Mouse (Mus musculus): ENCODE results near the gene Rps6kl1. TPM values are rescaled to one million over a fixed set of nuclear protein-coding genes. Genes with fewer than 3 reads are reported as not detected.

Gene Rps6kl1
- polyA plus RNA-seq, 1 experiment from 2014 or later: 1.4 TPM

GRCm38 (mm10) chr12:85174016-85174415, 23.0 kb upstream of the Rps6kl1 start:
- no peak overlapping the region for H3K27ac ChIP-seq
- H3K27me3 ChIP-seq: no peaks in the 10 kb centered on the region
- ATAC-seq (ENCODE audit: borderline replicate concordance, extremely low read depth, low FRiP score, low TSS enrichment): no peak
- H3K9ac ChIP-seq: no peak overlapping the region
- no peak overlapping the region for H3K4me3 ChIP-seq
- H3K4me1 ChIP-seq: peaks cover 65% of the 10 kb centered on the region
- 43% methylated on average over 7 of the region's 7 CpGs for WGBS
- 0 out of 2 replicates have a peak overlapping the region, but pooled peaks have one; percentile 80 for H3K4me2 ChIP-seq
- no peaks in the 10 kb centered on the region for H3K36me3 ChIP-seq
- H3K9me3 ChIP-seq: no peaks in the 10 kb centered on the region

GRCm38 (mm10) chr12:85170948-85171307, 19.9 kb upstream of the Rps6kl1 start:
- no peak for ATAC-seq (ENCODE audit: borderline replicate concordance, extremely low read depth, low FRiP score, low TSS enrichment)
- Histone ChIP-seq H3K27me3 (no peaks in the 10 kb centered on the region), H3K9ac (no peak overlapping the region), H3K9me3 (no peaks in the 10 kb centered on the region), H3K4me2 (no peak overlapping the region), H3K27ac (no peak overlapping the region), H3K36me3 (no peaks in the 10 kb centered on the region), H3K4me1 (peaks cover 47% of the 10 kb centered on the region), H3K4me3 (no peak overlapping the region)
- WGBS: 62% methylated on average over 3 of the region's 3 CpGs

- Histone ChIP-seq H3K4me1 (peaks cover 42% of the 10 kb centered on the region), H3K9ac (no peak overlapping the region), H3K36me3 (no peaks in the 10 kb centered on the region), H3K4me2 (no peak overlapping the region), H3K27ac (no peak overlapping the region), H3K9me3 (no peaks in the 10 kb centered on the region), H3K4me3 (no peak overlapping the region), H3K27me3 (no peaks in the 10 kb centered on the region)
- ATAC-seq (ENCODE audit: borderline replicate concordance, extremely low read depth, low FRiP score, low TSS enrichment): no peak
- 78% methylated on average over 11 of the region's 11 CpGs for WGBS
Measured at GRCm38 (mm10) chr12:85170284-85170947, 19.4 kb upstream of the Rps6kl1 start.

GRCm38 (mm10) chr12:85169877-85170276, 18.8 kb upstream of the Rps6kl1 start:
- Histone ChIP-seq H3K4me1 (peaks cover 37% of the 10 kb centered on the region), H3K27me3 (no peaks in the 10 kb centered on the region), H3K4me2 (peak overlapping the region; percentile 22; the same call in 1 of the 2 replicates), H3K9ac (no peak overlapping the region), H3K27ac (no peak overlapping the region), H3K4me3 (no peak overlapping the region), H3K9me3 (no peaks in the 10 kb centered on the region), H3K36me3 (no peaks in the 10 kb centered on the region)
- 0 out of 2 replicates have a peak, but pooled peaks have one; percentile 6 for ATAC-seq (ENCODE audit: borderline replicate concordance, extremely low read depth, low FRiP score, low TSS enrichment)
- 52% methylated on average over 3 of the region's 3 CpGs for WGBS

GRCm38 (mm10) chr12:85169117-85169858, 18.2 kb upstream of the Rps6kl1 start:
- Histone ChIP-seq H3K4me2 (peak overlapping the region; percentile 22; the same call in 1 of the 2 replicates), H3K27me3 (no peaks in the 10 kb centered on the region)

GRCm38 (mm10) chr12:85166631-85167030, 15.6 kb upstream of the Rps6kl1 start:
- Histone ChIP-seq H3K4me3 (no peak overlapping the region), H3K36me3 (no peaks in the 10 kb centered on the region), H3K4me1 (peaks cover 10% of the 10 kb centered on the region), H3K27me3 (no peaks in the 10 kb centered on the region), H3K9me3 (no peaks in the 10 kb centered on the region), H3K9ac (no peak overlapping the region), H3K27ac (no peak overlapping the region), H3K4me2 (no peak overlapping the region)
- 87% methylated on average over 9 of the region's 9 CpGs for WGBS
- ATAC-seq (ENCODE audit: borderline replicate concordance, extremely low read depth, low FRiP score, low TSS enrichment): no peak

More at GRCm38 (mm10) chr12:85169117-85169858, 18.2 kb upstream of the Rps6kl1 start:
- no peak overlapping the region for H3K9ac ChIP-seq
- no peak overlapping the region for H3K4me3 ChIP-seq
- ATAC-seq (ENCODE audit: borderline replicate concordance, extremely low read depth, low FRiP score, low TSS enrichment): peak; percentile 65; the same call in 1 of the 2 replicates
- H3K36me3 ChIP-seq: no peaks in the 10 kb centered on the region
- no peak overlapping the region for H3K27ac ChIP-seq
- peaks cover 31% of the 10 kb centered on the region for H3K4me1 ChIP-seq
- H3K9me3 ChIP-seq: no peaks in the 10 kb centered on the region
- 31% methylated on average over 27 of the region's 27 CpGs for WGBS

GRCm38 (mm10) chr12:85164996-85165395, 13.9 kb upstream of the Rps6kl1 start:
- WGBS: 79% methylated on average over 5 of the region's 5 CpGs
- no peaks in the 10 kb centered on the region for H3K9me3 ChIP-seq

GRCm38 (mm10) chr12:85159592-85159991, 8.5 kb upstream of the Rps6kl1 start:
- H3K36me3 ChIP-seq: no peaks in the 10 kb centered on the region
- peaks cover 19% of the 10 kb centered on the region for H3K4me1 ChIP-seq
- H3K4me3 ChIP-seq: no peak overlapping the region
- no peaks in the 10 kb centered on the region for H3K27me3 ChIP-seq
- no peak overlapping the region for H3K27ac ChIP-seq
- H3K4me2 ChIP-seq: no peak overlapping the region
- 61% methylated on average over 5 of the region's 5 CpGs for WGBS
- no peak for ATAC-seq (ENCODE audit: borderline replicate concordance, extremely low read depth, low FRiP score, low TSS enrichment)
- H3K9me3 ChIP-seq: no peaks in the 10 kb centered on the region
- H3K9ac ChIP-seq: no peak overlapping the region

More at GRCm38 (mm10) chr12:85164996-85165395, 13.9 kb upstream of the Rps6kl1 start:
- no peak for ATAC-seq (ENCODE audit: borderline replicate concordance, extremely low read depth, low FRiP score, low TSS enrichment)
- H3K4me1 ChIP-seq: peaks cover 7% of the 10 kb centered on the region
- H3K9ac ChIP-seq: no peak overlapping the region
- no peak overlapping the region for H3K4me3 ChIP-seq
- H3K36me3 ChIP-seq: no peaks in the 10 kb centered on the region
- H3K4me2 ChIP-seq: no peak overlapping the region
- H3K27ac ChIP-seq: no peak overlapping the region
- H3K27me3 ChIP-seq: no peaks in the 10 kb centered on the region

GRCm38 (mm10) chr12:85158801-85159200, 7.7 kb upstream of the Rps6kl1 start:
- H3K9ac ChIP-seq: no peak overlapping the region
- H3K9me3 ChIP-seq: no peaks in the 10 kb centered on the region
- no peak overlapping the region for H3K4me2 ChIP-seq
- peaks cover 19% of the 10 kb centered on the region for H3K4me1 ChIP-seq
- ATAC-seq (ENCODE audit: borderline replicate concordance, extremely low read depth, low FRiP score, low TSS enrichment): no peak
- no peaks in the 10 kb centered on the region for H3K36me3 ChIP-seq
- no peak overlapping the region for H3K4me3 ChIP-seq
- H3K27me3 ChIP-seq: no peaks in the 10 kb centered on the region
- 75% methylated on average over 8 of the region's 8 CpGs for WGBS
- no peak overlapping the region for H3K27ac ChIP-seq

GRCm38 (mm10) chr12:85157797-85158460, 6.9 kb upstream of the Rps6kl1 start:
- Histone ChIP-seq H3K4me2 (no peak overlapping the region), H3K27me3 (no peaks in the 10 kb centered on the region), H3K4me3 (no peak overlapping the region), H3K27ac (no peak overlapping the region), H3K9me3 (no peaks in the 10 kb centered on the region), H3K36me3 (no peaks in the 10 kb centered on the region), H3K4me1 (peaks cover 19% of the 10 kb centered on the region), H3K9ac (no peak overlapping the region)
- WGBS: 82% methylated on average over 14 of the region's 14 CpGs
- ATAC-seq (ENCODE audit: borderline replicate concordance, extremely low read depth, low FRiP score, low TSS enrichment): no peak

- H3K27ac ChIP-seq: no peak overlapping the region
- H3K4me1 ChIP-seq: peaks cover 20% of the 10 kb centered on the region
- no peaks in the 10 kb centered on the region for H3K36me3 ChIP-seq
- no peaks in the 10 kb centered on the region for H3K9me3 ChIP-seq
- H3K4me2 ChIP-seq: no peak overlapping the region
- no peak for ATAC-seq (ENCODE audit: borderline replicate concordance, extremely low read depth, low FRiP score, low TSS enrichment)
- WGBS: 14% methylated on average over 6 of the region's 6 CpGs
- H3K9ac ChIP-seq: no peak overlapping the region
- H3K27me3 ChIP-seq: no peaks in the 10 kb centered on the region; the same call in 1 of the 2 replicates
- no peak overlapping the region for H3K4me3 ChIP-seq
Measured at GRCm38 (mm10) chr12:85156324-85156723, 5.3 kb upstream of the Rps6kl1 start.

GRCm38 (mm10) chr12:85153011-85153410, 1.9 kb upstream of the Rps6kl1 start:
- H3K27me3 ChIP-seq: peaks cover 12% of the 10 kb centered on the region
- no peak overlapping the region for H3K4me3 ChIP-seq
- H3K4me1 ChIP-seq: peaks cover 25% of the 10 kb centered on the region
- H3K9me3 ChIP-seq: no peaks in the 10 kb centered on the region
- no peak overlapping the region for H3K27ac ChIP-seq
- H3K36me3 ChIP-seq: no peaks in the 10 kb centered on the region
- 53% methylated on average over 3 of the region's 3 CpGs for WGBS
- no peak for ATAC-seq (ENCODE audit: borderline replicate concordance, extremely low read depth, low FRiP score, low TSS enrichment)
- H3K4me2 ChIP-seq: no peak overlapping the region
- H3K9ac ChIP-seq: no peak overlapping the region

Measured in lung, embryonic 15.5 days (tissue).